ENCODE assay signal across 23 mouse cellular contexts in the genomic region with DNA sequence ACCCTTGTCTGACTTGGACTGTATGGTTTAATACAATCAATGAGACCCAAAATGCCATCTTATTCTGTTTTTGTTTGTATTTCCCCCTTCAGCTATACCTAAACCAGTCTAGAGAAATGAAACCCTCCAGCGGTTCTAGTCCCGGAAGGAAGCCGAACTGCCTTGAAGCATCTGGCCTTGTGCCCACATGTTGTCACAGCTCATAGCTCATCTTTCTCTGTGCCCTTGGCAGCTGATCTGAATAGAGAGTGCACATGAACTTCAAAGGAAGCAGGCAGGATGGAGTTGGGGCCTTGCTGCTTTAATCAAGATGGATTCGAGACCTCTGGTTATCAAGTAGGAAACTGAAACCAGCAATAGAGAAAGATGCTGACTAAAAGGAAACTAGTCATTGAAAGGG.
DNase-seq lines count a peak whose midpoint lies in the region; ATAC-seq and TF ChIP-seq lines count a peak whose summit lies in the region.
"Had no signal": no experiment of that assay in that cellular context is flagged by ENCODE, and none has a peak within 500 bp of the region (broad histone marks: within the 10 kb centered on the region; RNA-seq: fewer than 3 reads in every experiment).

No protein-coding gene starts in this region.

- H3K9ac ChIP-seq in hindbrain, postnatal 0 days (replicated peaks; ENCODE audit: low read length): no peak overlapping the region
- H3K9ac ChIP-seq in hindbrain, embryonic 12.5 days: no peak overlapping the region
- no peak overlapping the region for H3K9ac ChIP-seq in midbrain, postnatal 0 days (replicated peaks; ENCODE audit: low read length, poor library complexity, severe bottlenecking)
- H3K9ac ChIP-seq in midbrain, embryonic 11.5 days (ENCODE audit: low read length): no peak overlapping the region
- H3K9ac ChIP-seq: forebrain, postnatal 0 days; heart, embryonic 13.5 days; limb, embryonic 13.5 days; liver, embryonic 13.5 days; lung, embryonic 15.5 days had no signal

- no peak for TF ChIP-seq CTCF in hindbrain, postnatal 0 days (IDR thresholded peaks at IDR 0.05; ENCODE audit: low read depth)
- TF ChIP-seq CTCF in midbrain, postnatal 0 days (IDR thresholded peaks at IDR 0.05): no peak

- H3K4me3 ChIP-seq in hindbrain, postnatal 0 days (ENCODE audit: low read length): no peak overlapping the region
- H3K4me3 ChIP-seq in hindbrain, embryonic 12.5 days: no peak overlapping the region
- H3K4me3 ChIP-seq in midbrain, postnatal 0 days (ENCODE audit: low read depth, low read length): no peak overlapping the region
- no peak overlapping the region for H3K4me3 ChIP-seq in midbrain, embryonic 11.5 days (ENCODE audit: low read depth, low read length)
- H3K4me3 ChIP-seq: heart, adult 2 months; heart, embryonic 13.5 days; layer of hippocampus, adult 2 months; limb, embryonic 13.5 days; liver, embryonic 13.5 days; lung, embryonic 15.5 days had no signal

- H3K27ac ChIP-seq in hindbrain, postnatal 0 days: no peak overlapping the region
- no peak overlapping the region for H3K27ac ChIP-seq in hindbrain, embryonic 12.5 days
- H3K27ac ChIP-seq in midbrain, postnatal 0 days (ENCODE audit: low read depth, low read length): no peak overlapping the region
- no peak overlapping the region for H3K27ac ChIP-seq in midbrain, embryonic 11.5 days (ENCODE audit: low read depth, low read length)
- H3K27ac ChIP-seq: heart, adult 2 months; heart, embryonic 13.5 days; layer of hippocampus, adult 2 months; limb, embryonic 13.5 days; liver, embryonic 13.5 days; lung, embryonic 15.5 days; macrophage had no signal

- no peaks in the 10 kb centered on the region for H3K4me1 ChIP-seq in hindbrain, postnatal 0 days (ENCODE audit: insufficient read depth, low read length)
- no peaks in the 10 kb centered on the region for H3K4me1 ChIP-seq in hindbrain, embryonic 12.5 days
- no peaks in the 10 kb centered on the region for H3K4me1 ChIP-seq in midbrain, postnatal 0 days (ENCODE audit: insufficient read depth, low read length)
- H3K4me1 ChIP-seq in midbrain, embryonic 11.5 days (ENCODE audit: control insufficient read depth, insufficient read depth, low read length): no peaks in the 10 kb centered on the region
- H3K4me1 ChIP-seq: heart, embryonic 13.5 days; liver, embryonic 13.5 days; lung, embryonic 15.5 days had no signal

- H3K4me2 ChIP-seq in hindbrain, postnatal 0 days (ENCODE audit: low read depth, low read length): no peak overlapping the region
- no peak overlapping the region for H3K4me2 ChIP-seq in hindbrain, embryonic 12.5 days (replicated peaks)
- no peak overlapping the region for H3K4me2 ChIP-seq in midbrain, postnatal 0 days (ENCODE audit: low read depth, low read length, poor library complexity, severe bottlenecking)
- no peak overlapping the region for H3K4me2 ChIP-seq in midbrain, embryonic 11.5 days
- H3K4me2 ChIP-seq: heart, embryonic 13.5 days; limb, embryonic 13.5 days; liver, embryonic 13.5 days; lung, embryonic 15.5 days had no signal

- 50% methylated on average over 4 of the region's 4 CpGs for WGBS in hindbrain, postnatal 0 days
- 80% methylated on average over 4 of the region's 4 CpGs for WGBS in hindbrain, embryonic 12.5 days
- 74% methylated on average over 4 of the region's 4 CpGs for WGBS in midbrain, postnatal 0 days
- 94% methylated on average over 4 of the region's 4 CpGs for WGBS in midbrain, embryonic 11.5 days

- no peak for ATAC-seq in hindbrain, postnatal 0 days
- ATAC-seq in hindbrain, embryonic 12.5 days (ENCODE audit: low FRiP score): no peak
- ATAC-seq in midbrain, postnatal 0 days (ENCODE audit: low FRiP score): 0 out of 2 replicates have a peak, but pooled peaks have one; percentile 27
- no peak for ATAC-seq in midbrain, embryonic 11.5 days (ENCODE audit: low FRiP score)
- ATAC-seq: forebrain, postnatal 0 days; midbrain, embryonic 16.5 days had no signal

- no peaks in the 10 kb centered on the region for H3K27me3 ChIP-seq in hindbrain, postnatal 0 days (ENCODE audit: insufficient read depth, low read length)
- H3K27me3 ChIP-seq in hindbrain, embryonic 12.5 days: no peaks in the 10 kb centered on the region
- H3K27me3 ChIP-seq in midbrain, postnatal 0 days (ENCODE audit: insufficient read depth, low read length): no peaks in the 10 kb centered on the region
- no peaks in the 10 kb centered on the region for H3K27me3 ChIP-seq in midbrain, embryonic 11.5 days (ENCODE audit: control insufficient read depth, insufficient read depth, low read length)
- H3K27me3 ChIP-seq: heart, embryonic 13.5 days; limb, embryonic 13.5 days; liver, embryonic 13.5 days; lung, embryonic 15.5 days had no signal

- peak; percentile 26 for DNase-seq in hindbrain, postnatal 0 days (ENCODE audit: low spot score)
- peak; percentile 30 for DNase-seq in midbrain, postnatal 0 days (ENCODE audit: low spot score)
- no peak for DNase-seq in midbrain, embryonic 11.5 days (ENCODE audit: low spot score, missing footprints)
- peak; percentile 62 for DNase-seq in adrenal gland, postnatal 14 days
- no peak for DNase-seq in spleen, adult 18-20 months
- DNase-seq in frontal cortex, postnatal 14 days (ENCODE audit: low spot score in 2 of 2): no peak
- DNase-seq: cerebellum, adult 9-10 months; forebrain, postnatal 0 days; gastrocnemius, postnatal 36 days; heart, adult 2 months; heart, postnatal 14 days; kidney, adult 2 months; kidney, postnatal 14 days; liver, embryonic 13.5 days; right cerebral cortex, adult 18-20 months; thymus, adult 18-20 months had no signal

- no peaks in the 10 kb centered on the region for H3K9me3 ChIP-seq in hindbrain, postnatal 0 days (ENCODE audit: low read length)
- no peaks in the 10 kb centered on the region for H3K9me3 ChIP-seq in hindbrain, embryonic 12.5 days (replicated peaks)
- no peaks in the 10 kb centered on the region for H3K9me3 ChIP-seq in midbrain, postnatal 0 days (ENCODE audit: low read length)
- H3K9me3 ChIP-seq in midbrain, embryonic 11.5 days (ENCODE audit: control insufficient read depth, low read length): no peaks in the 10 kb centered on the region
- H3K9me3 ChIP-seq: heart, embryonic 13.5 days; limb, embryonic 13.5 days; liver, embryonic 13.5 days; lung, embryonic 15.5 days had no signal

- H3K36me3 ChIP-seq in hindbrain, postnatal 0 days (ENCODE audit: insufficient read depth, low read length): no peaks in the 10 kb centered on the region
- H3K36me3 ChIP-seq in hindbrain, embryonic 12.5 days: no peaks in the 10 kb centered on the region
- no peaks in the 10 kb centered on the region for H3K36me3 ChIP-seq in midbrain, postnatal 0 days (ENCODE audit: insufficient read depth, low read length)
- H3K36me3 ChIP-seq in midbrain, embryonic 11.5 days (ENCODE audit: control insufficient read depth, insufficient read depth, low read length): no peaks in the 10 kb centered on the region
- H3K36me3 ChIP-seq: heart, embryonic 13.5 days; limb, embryonic 13.5 days; liver, embryonic 13.5 days; lung, embryonic 15.5 days had no signal

Comparison
In these comparisons a context has a peak if more than half of its experiments do, and no peak if none do; other contexts are left out.
1. DNase-seq: peak in hindbrain, postnatal 0 days (single experiment), midbrain, postnatal 0 days (single experiment) and adrenal gland, postnatal 14 days (single experiment); none in midbrain, embryonic 11.5 days (single experiment), spleen, adult 18-20 months (0 of 2) and frontal cortex, postnatal 14 days (0 of 2).